Mouse (Mus musculus) heart, adult 2 months (tissue): ENCODE measurements around the gene Scd3. TPM values are rescaled to one million over a fixed set of nuclear protein-coding genes. Genes with fewer than 3 reads are reported as not detected.

Source experiments
- DNase-seq, 2 experiments: peaks; one replicate each; pipeline ENCODE4 v3.0.0; 2021
- H3K27ac ChIP-seq: fragments of 200-600 bp; 2 replicates; pipeline ENCODE4 v1.8.1; 2022
- H3K27me3 ChIP-seq: fragments of 200-500 bp; 2 replicates; pipeline ENCODE4 v1.6.1; 2012; ENCODE audit warnings: mild to moderate bottlenecking, low read length, inconsistent platforms, mixed read lengths; ENCODE audit not compliant: control insufficient read depth, insufficient read depth
- H3K36me3 ChIP-seq: fragments of 200-500 bp; 2 replicates; pipeline ENCODE4 v1.6.1; 2012; ENCODE audit warnings: low read length, inconsistent platforms; ENCODE audit not compliant: control insufficient read depth, insufficient read depth
- H3K4me1 ChIP-seq: fragments of 200-500 bp; 2 replicates; pipeline ENCODE4 v1.6.1; 2011; ENCODE audit warnings: low read length; ENCODE audit not compliant: control insufficient read depth, insufficient read depth
- H3K4me3 ChIP-seq: fragments of 200-600 bp; 2 replicates; pipeline ENCODE4 v1.8.1; 2022
- H3K79me2 ChIP-seq: fragments of 200-500 bp; replicated peaks from 2 replicates; pipeline ENCODE4 v1.6.1; 2012; ENCODE audit warnings: mild to moderate bottlenecking, inconsistent platforms, low read length, moderate library complexity, mixed read lengths; ENCODE audit not compliant: control insufficient read depth, insufficient read depth
- H3K9ac ChIP-seq: fragments of 200-500 bp; 2 replicates; pipeline ENCODE4 v1.6.1; 2012; ENCODE audit warnings: low read depth, mild to moderate bottlenecking, control low read depth, inconsistent platforms, low read length, mixed read lengths
- CTCF ChIP-seq: fragments of 200-600 bp; IDR thresholded peaks from 2 replicates; pipeline ENCODE4 v1.8.1; 2022; ENCODE audit warnings: antibody characterized with exemption, mild to moderate bottlenecking, moderate library complexity
- EP300 ChIP-seq: fragments of 200-500 bp; IDR thresholded peaks from 2 replicates; pipeline ENCODE4 v1.6.1; 2011; ENCODE audit warnings: low read depth, low read length, control low read depth; ENCODE audit not compliant: insufficient read depth
- POLR2A ChIP-seq: fragments of 200-500 bp; IDR thresholded peaks from 2 replicates; pipeline ENCODE4 v1.6.1; 2011; ENCODE audit warnings: mild to moderate bottlenecking, low read depth, low read length, control low read depth; ENCODE audit not compliant: insufficient read depth
- WGBS: fragments of 180-500 bp; shearing (Covaris S2); methylation state at CpG from one replicate; pipeline ENCODE4 v1.1.7; 2018; 5-methylcytosine and 5-hydroxymethylcytosine counted together
- intact Hi-C: fragments of 180-260 bp; cut with DNase I; formaldehyde crosslinking; loops from one replicate; pipeline ENCODE4 v1.15.1; 2025
- polyA plus RNA-seq: library from polyadenylated mRNA; depleted of rRNA; stranded (reverse); fragments of >200 nt; gene quantifications from 2 replicates; pipeline ENCODE4 v1.2.3, GENCODE M21; 2012
- total RNA-seq, 2 experiments: library from RNA; stranded (reverse); gene quantifications; 2 replicates each; pipeline ENCODE4 v1.2.3; 2021

Scd3 gene
- total and polyA plus RNA-seq, 3 experiments = 0.13 to 0.37 TPM; not detected in 1

- no peak overlapping the region for H3K27ac ChIP-seq
- no peaks in the 10 kb centered on the region for H3K27me3 ChIP-seq
- H3K79me2 ChIP-seq = no peaks in the 10 kb centered on the region
- no peaks in the 10 kb centered on the region for H3K36me3 ChIP-seq
- TF ChIP-seq CTCF (no peak), POLR2A (no peak), EP300 (no peak)
- no peak overlapping the region for H3K4me3 ChIP-seq
- intact Hi-C loops = no loop called here
- no peak overlapping the region for H3K9ac ChIP-seq
- no peak for DNase-seq
- no peaks in the 10 kb centered on the region for H3K4me1 ChIP-seq
- WGBS = 80% methylated on average over 3 of the region's 3 CpGs
Measured at GRCm38 (mm10) chr19:44176741-44177140, 26.3 kb upstream of the Scd3 start.

- no peak overlapping the region for H3K27ac ChIP-seq
- H3K79me2 ChIP-seq = no peaks in the 10 kb centered on the region
- H3K36me3 ChIP-seq = no peaks in the 10 kb centered on the region
- 54% methylated on average over 1 of the region's 1 CpGs for WGBS
- H3K4me1 ChIP-seq = no peaks in the 10 kb centered on the region
- H3K4me3 ChIP-seq = no peak overlapping the region
- TF ChIP-seq CTCF (no peak), EP300 (no peak), POLR2A (no peak)
- intact Hi-C loops = no loop called here
- DNase-seq = no peak
- H3K27me3 ChIP-seq = no peaks in the 10 kb centered on the region
- no peak overlapping the region for H3K9ac ChIP-seq
Measured at GRCm38 (mm10) chr19:44180502-44180901, 22.6 kb upstream of the Scd3 start.

- no peak overlapping the region for H3K9ac ChIP-seq
- H3K27ac ChIP-seq = no peak overlapping the region
- H3K4me3 ChIP-seq = no peak overlapping the region
- WGBS = 54% methylated on average over 3 of the region's 3 CpGs
- no peak for DNase-seq
- TF ChIP-seq CTCF (no peak), POLR2A (no peak), EP300 (no peak)
- no peaks in the 10 kb centered on the region for H3K79me2 ChIP-seq
- H3K36me3 ChIP-seq = no peaks in the 10 kb centered on the region
- intact Hi-C loops = no loop called here
- H3K4me1 ChIP-seq = no peaks in the 10 kb centered on the region
- H3K27me3 ChIP-seq = no peaks in the 10 kb centered on the region
Measured at GRCm38 (mm10) chr19:44183968-44184367, 19.1 kb upstream of the Scd3 start.

GRCm38 (mm10) chr19:44189056-44189455 is 14.0 kb upstream of the Scd3 start:
- Histone ChIP-seq H3K27ac (no peak overlapping the region), H3K4me3 (no peak overlapping the region), H3K79me2 (no peaks in the 10 kb centered on the region), H3K9ac (no peak overlapping the region), H3K36me3 (no peaks in the 10 kb centered on the region), H3K4me1 (no peaks in the 10 kb centered on the region), H3K27me3 (no peaks in the 10 kb centered on the region)
- intact Hi-C loops = no loop called here
- TF ChIP-seq CTCF (no peak), POLR2A (no peak), EP300 (no peak)
- DNase-seq = no peak
- WGBS = 70% methylated on average over 4 of the region's 4 CpGs

GRCm38 (mm10) chr19:44192342-44192741 is 10.7 kb upstream of the Scd3 start, which contains the start of gene Pkd2l1:
Gene Pkd2l1 (minus strand): TSS chr19:44192442.
- intact Hi-C loops = no loop called here
- no peak for DNase-seq
- WGBS = 37% methylated on average over 3 of the region's 3 CpGs
- H3K36me3 ChIP-seq = no peaks in the 10 kb centered on the region
- no peak for TF ChIP-seq EP300
- TF ChIP-seq POLR2A = no peak
- no peak for TF ChIP-seq CTCF
- no peaks in the 10 kb centered on the region for H3K4me1 ChIP-seq
- no peak within 1 kb of the TSS for H3K27ac ChIP-seq
- no peak within 1 kb of the TSS for H3K4me3 ChIP-seq
- no peak within 1 kb of the TSS for H3K9ac ChIP-seq
- H3K79me2 ChIP-seq = no peaks in the 10 kb centered on the region
- H3K27me3 ChIP-seq = no peaks in the 10 kb centered on the region

- no peak for DNase-seq
- intact Hi-C loops = no loop called here
Measured at GRCm38 (mm10) chr19:44193906-44194305, 9.2 kb upstream of the Scd3 start.

More at GRCm38 (mm10) chr19:44193906-44194305, 9.2 kb upstream of the Scd3 start:
- H3K4me1 ChIP-seq = no peaks in the 10 kb centered on the region
- no peak overlapping the region for H3K9ac ChIP-seq
- no peaks in the 10 kb centered on the region for H3K27me3 ChIP-seq
- H3K27ac ChIP-seq = no peak overlapping the region
- H3K36me3 ChIP-seq = no peaks in the 10 kb centered on the region
- WGBS = 42% methylated on average over 7 of the region's 7 CpGs
- H3K4me3 ChIP-seq = no peak overlapping the region
- no peak for TF ChIP-seq CTCF
- TF ChIP-seq EP300 = no peak
- no peak for TF ChIP-seq POLR2A
- H3K79me2 ChIP-seq = no peaks in the 10 kb centered on the region
